Mouse (Mus musculus) brain, embryonic 18.5 days (tissue): Measurements from ENCODE around the gene Cib4.

Source experiments
- DNase-seq: peaks from one replicate; pipeline ENCODE4 v3.0.0-alpha.2; 2012; ENCODE audit warnings: low read depth, low spot score

Gene Cib4

DNA sequence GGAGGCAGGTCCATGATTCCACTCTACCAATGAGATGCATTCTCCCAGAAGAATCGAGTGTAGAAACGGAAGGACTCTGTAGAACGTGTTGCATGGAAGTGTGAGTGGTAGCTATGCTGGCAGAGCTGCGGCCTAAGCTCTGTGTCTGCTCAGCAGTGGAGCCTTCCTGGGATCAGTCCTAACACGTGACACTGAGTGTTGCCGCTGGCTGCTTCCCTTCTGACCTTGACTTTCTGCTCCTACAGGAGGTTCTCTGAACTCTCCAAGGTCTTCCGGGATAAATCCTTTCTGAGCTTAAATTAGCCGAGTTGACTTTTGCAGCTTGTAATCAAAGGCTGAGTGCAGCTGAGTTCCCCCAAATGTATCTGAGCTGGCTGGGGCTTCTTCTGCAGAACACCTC, 28.7 kb upstream of the Cib4 start:
- DNase-seq: no peak

DNA sequence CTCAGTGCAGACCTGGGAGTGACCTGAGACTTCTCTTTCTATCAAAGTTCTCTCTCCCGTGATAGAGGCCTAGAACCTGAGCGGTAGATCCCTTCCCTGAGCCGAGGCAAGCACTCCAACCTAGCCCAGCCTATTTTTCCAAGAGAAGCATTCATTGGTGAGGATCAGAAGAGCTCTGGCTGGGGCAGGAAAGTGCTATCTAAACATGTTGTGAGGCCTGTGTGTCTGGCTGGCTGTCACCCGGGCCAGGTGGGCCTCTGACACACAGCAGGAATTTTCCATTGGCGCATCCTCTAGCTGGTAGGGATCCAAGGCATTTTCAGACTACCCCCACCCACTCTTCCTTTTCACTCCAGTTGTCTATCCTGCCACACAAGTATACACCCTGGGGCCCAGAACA, 26.2 kb upstream of the Cib4 start:
- no peak for DNase-seq

DNA sequence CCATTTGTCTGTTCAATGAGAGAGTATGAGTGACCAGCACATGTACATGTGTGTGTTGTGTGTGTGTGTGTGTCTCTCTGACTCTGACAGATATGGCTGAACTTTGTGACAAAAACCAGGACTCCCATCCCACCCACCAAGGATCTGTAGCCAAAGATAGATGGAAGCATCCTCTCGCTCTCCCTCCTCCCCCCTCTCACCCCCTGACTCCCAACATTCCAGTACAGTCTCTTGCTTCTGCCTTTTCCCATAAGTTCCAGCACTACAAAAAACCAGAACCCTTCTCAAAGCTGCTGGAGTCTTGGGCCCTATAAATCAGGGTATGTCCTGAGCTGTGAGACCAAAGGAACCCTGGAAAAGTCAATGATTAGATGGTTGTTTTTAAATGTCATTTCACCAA, 22.8 kb upstream of the Cib4 start:
- DNase-seq: no peak

DNA sequence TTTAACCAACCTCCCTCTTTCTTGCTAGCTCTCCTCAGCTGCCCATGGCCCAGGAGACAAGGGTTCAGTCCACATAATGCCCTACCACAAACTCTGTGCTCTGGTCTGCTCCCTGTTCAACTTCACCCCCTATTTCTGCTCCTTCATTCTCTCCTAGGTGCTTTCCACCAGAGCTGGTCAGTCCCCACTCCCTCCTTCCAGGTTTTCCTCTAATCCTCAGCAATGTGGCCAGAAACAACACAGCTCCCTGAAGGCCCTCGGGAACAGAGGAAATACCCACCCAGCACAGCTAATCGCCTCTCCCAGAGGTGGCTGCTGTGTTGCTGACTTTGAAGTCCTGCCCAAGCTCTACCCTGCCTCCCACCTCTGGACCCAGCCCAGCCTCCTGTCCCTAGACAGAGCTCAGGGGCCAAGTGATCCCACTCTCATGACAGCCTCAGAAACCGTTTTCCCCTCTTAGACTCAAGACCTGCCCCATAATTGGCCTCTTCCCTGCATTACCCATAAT, 14.4 kb upstream of the Cib4 start:
- no peak for DNase-seq

DNA sequence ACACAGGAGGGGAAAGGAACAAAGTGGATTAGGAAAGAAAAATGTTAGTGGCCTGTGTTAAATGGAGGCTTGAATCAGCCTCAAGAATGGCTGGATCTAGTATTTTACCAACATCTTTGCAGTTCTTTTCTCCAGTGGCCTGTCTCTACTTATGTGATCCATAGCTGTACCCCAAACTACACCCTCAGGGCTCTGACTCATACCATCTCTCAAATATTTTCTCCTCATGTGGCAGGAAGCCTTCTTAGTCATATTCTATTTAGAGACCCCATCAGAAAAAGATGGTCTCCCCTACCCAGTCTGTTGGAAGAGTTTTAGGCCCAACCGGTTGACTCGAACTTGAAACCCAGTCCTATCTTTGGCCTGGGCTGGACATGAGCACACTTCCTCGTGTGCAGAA, 13.8 kb upstream of the Cib4 start:
- DNase-seq: no peak

DNA sequence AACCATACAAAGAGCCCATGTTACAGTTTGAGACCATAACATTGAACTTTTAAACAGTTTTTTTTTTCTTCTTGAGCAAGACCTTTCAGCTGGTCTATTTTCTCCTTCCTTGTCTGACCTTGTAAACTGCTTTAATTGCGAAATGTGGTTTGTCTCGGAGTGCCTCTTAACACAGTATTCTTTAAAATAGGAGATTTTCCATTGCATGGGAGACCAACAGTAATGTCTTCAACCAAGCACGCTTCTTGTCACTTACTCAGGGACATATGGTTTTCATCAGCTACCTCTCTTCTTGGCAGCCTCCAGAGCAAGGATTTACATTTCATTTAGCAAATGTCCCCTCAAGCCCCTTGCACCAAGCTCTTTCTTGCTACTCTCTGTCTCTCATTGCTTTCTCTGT, 10.6 kb upstream of the Cib4 start:
- DNase-seq: no peak

DNA sequence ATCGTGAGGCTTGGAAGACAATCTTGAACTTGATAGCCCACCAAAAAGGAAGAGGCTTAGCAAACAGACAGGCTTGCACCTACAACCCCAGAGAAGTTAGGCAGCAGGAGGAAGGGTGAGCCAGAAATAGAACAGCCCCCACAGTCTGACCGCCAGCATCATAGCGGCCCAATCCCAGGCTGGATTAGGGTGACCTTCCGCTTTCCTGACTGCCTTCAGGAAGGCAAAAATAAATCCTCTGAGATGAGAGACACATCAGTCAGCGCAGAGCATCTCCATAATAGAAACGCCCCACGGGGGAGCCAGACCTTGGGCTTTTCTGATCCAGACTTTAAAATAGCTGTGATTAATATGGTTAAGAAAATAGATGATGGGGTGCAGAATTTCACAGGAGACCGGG, 9.3 kb upstream of the Cib4 start:
- no peak for DNase-seq

DNA sequence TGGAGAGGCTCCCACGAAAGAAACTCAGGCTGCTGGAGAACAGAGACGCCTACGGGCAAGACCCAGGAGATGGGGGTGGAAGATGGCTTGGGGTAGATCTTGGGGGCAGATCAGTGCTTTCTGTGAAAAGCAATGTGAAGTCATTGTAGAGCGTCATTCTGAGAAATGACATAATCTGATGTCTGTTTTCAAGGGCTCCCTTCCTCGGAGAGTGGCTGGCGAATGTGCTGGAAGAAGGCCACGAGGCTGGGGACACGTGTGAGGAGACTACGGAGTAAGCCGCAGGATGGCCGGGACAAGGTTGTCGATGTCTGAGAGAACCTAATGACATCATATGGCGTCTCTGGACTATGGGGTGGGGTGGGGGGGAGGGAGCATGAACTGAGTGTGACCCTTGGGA, 8.3 kb upstream of the Cib4 start:
- DNase-seq: no peak

DNA sequence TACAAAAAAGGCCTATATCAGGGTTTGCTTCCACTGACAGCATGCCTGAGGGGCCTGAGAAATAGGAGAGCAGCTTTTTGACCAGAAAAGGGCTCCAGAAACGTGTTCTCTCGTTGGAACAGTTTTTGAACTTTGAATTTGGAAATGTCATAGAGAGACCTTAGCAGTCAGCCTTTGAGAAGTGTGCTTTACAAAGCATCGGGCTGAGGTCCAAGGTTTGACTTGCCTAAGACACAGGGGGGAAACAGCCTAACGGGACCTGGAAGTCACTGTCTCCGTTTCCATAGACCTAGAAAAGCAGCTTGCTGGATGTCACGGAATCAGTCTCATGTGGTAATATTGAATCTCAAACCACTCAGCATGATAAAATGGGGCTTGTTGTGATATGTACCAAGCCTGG, 6.4 kb upstream of the Cib4 start:
- DNase-seq: no peak

DNA sequence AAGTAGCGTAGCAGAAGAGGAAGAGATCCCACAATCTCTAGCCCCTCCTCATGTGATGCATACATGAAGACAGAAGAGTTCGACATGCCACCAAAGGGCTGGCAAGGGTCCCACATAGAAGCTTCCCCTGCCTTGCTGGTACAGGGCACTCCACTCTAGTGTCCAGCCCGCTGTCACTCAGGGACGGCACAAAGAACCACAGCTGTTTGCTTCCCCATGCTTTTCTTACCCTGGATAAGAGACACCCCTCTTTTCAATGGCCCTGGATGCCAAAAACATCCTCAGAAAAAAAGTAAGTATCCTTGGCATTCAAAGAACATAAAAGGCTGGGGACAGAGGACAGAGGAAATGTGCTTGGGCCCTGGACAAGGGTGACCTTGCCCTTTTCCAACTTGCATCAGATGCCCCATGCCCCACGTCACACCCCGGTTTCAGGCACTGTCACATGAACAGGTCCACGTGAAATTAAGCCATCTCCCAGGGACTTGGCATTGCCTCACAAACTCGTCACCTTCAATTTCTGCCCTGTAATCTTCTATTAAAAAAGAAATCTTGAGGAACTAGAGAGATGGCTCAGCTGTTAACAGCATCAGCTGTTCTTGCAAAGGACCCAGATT, 5.5 kb upstream of the Cib4 start:
- DNase-seq: no peak

DNA sequence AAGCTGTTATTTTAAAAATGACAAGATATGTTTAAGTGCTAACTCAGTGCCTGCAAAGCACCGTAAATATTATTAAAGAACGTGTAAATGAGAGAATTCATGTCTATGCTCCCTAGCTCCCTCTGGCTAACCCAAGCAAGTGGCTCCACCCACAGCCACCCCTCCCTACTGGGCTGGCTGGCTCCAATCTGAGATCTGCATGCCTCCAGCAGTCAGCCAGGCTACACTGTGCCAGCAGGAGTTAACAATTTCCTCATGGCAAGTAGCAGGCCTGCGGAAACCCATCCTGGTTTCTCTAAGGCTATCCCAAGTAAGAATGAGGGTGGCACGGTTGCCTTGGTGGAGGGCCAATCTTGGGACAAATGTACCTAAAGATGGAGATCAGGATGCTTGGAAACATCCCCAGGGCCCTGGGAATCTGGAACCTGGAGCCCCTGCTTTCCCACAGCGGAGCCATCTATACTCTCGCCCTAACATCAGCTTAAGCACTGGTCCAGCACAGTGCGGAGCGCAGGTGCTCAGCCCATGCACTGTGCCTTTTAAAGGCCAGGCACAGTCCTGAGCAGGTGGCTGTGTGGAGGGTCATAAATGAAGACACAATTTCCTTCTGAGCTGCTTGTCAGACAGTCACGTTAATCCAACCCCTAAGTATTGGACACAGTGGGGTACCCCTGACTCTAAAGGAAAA, 4.8 kb upstream of the Cib4 start:
- DNase-seq: no peak

DNA sequence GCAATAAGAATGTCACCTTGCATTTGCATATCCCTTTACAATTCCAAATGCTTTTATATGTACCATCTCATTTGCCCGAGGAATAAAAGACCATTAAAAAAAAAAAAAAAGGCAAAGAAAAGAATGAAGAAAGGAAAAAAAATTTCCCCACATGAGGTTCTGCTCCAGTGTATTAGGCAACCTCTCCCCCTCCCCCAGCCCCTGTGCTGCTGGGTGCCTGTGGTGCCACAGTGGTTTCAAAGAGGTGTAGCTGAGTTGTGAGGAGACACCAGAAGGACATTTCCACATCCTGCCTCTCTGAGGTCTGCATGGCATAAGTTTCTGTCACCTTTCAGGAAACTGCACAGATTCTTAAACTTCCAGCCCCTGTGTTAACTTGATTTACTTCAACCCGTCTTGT, 3.0 kb upstream of the Cib4 start:
- no peak for DNase-seq

DNA sequence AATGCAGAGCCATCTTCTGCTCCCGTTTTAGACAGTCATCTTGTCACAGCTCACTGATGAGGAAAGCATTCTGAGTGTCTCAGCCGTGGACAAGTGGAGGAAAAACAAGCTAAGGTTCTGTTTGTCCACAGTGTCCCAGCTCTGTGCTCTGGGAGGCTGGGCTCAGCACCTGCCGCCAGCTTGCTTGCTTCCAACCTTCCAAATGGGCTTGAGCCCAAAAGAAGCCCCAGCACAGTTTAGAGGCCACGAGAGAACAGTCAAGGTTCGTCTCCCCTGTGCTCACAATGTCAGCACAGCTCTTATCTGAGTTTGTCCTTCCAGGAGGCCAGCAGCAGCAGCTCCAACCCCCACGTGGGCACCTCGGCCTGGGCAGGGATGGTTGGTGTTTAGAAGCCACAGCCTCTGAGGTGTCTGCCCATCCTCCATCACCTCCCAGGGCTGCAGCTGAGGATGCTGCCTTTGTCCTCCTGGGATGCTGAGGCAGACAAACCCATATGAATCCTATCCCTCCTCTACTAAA, 9.5 kb downstream of the Cib4 start:
- DNase-seq: no peak

DNA sequence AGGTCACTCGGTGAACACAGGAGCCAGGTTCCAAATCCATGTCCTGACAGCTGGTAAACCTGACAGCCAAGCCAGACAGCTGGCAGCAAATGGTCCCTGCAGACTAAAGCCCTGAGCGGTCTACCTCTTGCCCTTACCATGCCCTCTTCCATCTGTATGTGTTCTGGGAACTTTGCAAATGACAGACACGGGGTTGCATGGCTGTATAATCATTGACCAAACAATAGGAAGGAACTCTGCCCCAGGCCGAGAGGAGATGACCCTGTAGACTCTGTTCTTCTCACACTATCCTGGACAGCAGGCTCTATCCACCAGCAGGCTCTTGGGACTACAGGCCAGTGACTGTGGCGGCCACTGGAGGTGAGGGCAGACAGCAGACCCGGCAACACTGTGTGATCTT, 11.0 kb downstream of the Cib4 start:
- DNase-seq: no peak

DNA sequence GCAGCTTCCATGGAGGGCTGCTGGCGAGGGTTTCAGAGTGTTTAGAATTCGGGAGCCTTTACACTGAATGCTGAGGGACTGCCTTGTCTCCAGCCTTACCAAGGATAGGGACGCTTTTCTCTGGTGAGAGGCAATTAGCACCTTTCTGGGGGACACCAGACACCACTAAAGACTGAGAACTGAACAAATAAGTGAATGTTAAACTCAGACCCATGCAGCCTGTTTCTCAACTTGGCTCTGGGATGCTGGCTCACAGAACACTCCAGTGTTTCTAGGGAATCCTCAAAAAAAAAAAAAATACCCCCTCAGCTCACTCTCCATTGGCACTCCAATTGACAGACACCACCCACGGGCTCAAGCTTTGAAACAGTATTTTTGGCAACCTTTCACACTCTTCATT, 16.7 kb downstream of the Cib4 start:
- DNase-seq: no peak

DNA sequence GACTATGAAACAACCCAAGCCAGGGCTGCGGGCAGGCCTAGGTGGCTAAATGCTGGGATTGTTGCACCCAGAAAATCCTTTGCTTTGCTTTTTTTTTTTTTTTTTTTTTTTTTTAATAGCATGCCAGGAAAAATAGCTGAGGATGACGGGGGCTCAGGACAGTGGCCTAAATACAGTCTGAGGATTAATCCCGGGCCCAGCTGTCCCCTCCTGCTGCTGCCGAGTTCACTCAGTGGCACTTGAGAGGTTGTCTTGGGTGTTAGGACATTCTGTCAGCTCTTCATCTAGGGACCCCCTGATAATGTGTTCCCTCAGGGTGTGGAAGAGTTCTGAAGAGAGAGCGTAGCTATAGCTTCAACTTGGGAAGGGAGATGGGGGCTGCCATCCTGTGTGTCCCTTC, 18.5 kb downstream of the Cib4 start:
- no peak for DNase-seq

DNA sequence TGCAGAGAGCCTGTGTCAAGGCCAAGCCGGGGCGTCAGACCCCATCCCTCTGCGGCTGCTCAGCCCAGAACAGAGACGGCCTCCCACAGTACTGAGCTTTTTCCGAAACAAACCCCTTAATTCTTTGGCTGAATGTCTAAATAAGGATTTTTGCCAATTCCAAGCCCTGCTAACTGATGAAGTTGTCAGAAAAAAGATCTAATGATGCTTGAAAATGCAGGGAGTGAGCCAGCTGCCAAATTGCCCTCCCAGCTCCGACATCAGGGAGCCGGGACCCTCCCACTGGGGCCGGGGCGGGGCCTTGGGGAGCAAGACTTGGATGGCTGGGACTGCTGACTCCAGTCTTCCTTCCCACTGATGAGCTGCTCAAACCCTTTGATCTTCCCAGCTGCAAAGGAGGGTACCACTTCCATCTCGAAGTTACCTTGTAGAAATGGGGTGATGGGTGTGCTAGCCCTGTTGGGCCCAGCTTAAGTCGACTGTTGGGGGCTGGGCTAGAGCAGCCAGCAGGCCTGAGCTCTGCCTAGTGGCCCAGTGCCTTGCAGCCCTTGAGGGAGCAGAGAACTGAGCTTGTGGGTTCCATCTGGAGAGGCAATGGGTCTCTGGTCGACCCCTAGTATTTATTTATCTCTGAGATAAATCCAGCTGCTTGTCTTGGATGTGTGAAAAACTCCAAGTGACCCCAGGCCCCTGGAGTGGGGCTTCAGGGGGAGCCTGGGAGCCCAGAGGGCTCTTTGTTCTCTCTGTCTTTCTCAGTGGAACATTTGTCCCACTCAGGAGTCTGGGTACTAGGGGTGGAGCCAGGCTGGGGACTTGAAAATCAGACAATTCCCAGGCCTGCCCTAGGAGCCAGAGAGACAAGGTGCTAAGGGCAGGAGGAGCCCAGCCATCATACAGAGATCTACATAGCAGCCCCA, 19.5 kb downstream of the Cib4 start:
- peak; percentile 20 for DNase-seq

DNA sequence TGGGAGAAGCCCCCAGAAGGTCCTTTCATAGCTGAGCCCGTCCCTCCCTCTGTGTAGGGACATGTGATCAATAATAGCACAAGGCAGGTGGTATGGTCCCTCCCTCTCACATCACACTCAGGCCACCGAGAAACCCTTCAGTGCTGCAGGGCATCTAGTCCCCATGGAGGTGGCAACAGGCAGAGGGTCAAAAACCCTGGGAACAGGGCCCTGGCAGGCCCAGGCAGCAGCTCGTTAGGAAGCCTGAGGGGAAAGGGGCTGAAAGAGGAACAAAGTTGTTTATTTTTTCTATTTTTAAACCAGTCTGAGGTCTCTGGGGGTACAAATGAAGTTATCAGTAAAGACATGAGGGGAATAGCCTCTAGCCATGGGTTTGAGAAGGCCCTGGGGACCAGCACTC, 21.4 kb downstream of the Cib4 start:
- no peak for DNase-seq

DNA sequence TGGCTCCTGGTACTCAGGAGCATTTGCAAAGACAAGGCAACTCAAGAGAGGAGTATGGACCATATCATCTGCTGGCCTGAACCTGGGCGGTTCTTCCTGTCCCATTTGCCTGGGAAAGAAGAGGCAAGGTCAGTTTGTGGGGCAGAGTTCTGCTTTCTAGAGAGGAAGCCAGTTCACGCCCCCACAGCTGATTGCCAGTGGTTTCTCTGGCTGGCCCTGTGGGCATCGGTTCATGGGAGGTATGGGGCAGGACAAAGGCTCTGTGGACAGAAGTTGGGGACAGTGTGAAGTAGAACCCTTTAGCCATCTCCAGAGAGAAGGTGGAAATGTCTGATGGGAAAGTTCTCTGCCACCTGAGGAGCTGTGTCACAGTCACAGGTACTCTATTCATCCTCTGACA, 22.5 kb downstream of the Cib4 start:
- DNase-seq: no peak

DNA sequence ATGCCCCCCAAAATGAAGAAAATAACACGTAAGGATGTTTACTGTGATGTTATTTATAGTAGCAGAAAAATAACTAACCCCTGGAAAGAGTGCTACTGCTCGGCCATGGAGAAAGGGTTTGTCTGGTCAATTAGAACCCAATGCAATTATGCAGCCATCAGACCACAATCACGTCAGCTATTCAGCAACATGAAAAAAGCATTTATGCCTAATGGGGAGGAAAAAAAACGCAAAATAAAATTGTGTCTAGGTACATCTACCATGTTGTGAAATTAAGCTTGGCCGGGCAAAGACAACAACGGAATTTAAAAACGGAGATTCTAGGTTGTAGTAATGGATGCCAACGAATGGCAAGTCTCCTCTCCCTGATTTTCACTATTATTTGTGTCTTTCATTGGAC, 23.2 kb downstream of the Cib4 start:
- DNase-seq: no peak

DNA sequence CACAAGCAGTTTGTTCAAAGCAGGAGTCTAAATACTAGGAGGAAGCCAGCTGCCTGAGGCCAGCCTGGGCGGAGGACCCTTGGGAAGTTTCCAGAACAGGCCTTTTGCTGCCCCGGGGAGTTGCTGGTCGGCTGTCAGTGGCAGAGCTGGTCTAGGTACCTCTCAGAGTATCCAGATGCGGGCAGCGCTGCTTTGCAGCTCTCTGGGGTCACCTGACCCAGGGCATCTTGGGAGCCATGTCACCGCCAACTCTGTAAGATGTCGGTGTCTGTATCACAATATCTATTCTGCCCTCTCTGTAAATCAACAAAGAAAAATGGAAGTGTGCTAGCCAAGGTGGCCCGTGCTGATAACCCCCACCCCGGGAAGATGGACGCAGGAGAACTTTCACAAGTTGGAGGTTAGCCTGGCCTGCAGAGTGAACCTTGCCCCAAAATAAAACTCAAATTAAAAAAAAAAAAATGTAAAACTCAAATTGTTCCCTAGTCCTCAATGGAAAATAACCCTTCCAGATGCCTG, 25.4 kb downstream of the Cib4 start:
- no peak for DNase-seq

DNA sequence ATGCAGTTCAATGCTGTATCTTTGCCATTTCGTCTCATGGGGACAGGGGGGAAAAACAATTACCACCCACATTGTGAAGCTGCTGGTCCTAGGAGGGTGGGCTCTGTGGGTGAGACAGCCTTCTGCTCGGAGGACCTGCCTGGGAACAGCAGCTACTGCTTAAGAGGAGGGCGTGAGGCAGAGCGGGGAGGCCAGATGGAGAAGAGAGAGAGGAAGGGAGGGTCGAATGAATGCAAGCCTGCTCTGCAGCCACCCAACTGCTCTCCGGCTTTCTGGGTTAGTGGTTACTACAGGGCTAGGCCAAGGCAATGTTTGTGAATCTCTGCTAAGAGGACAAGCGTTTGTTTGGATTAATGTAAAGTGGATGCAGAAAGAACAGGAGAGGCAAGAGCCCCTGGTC, 26.1 kb downstream of the Cib4 start:
- no peak for DNase-seq
